Mouse (Mus musculus): ENCODE results near the gene Ublcp1. TPM values are rescaled to one million over a fixed set of nuclear protein-coding genes. Genes with fewer than 3 reads are reported as not detected.

Gene Ublcp1
- polyA plus RNA-seq (2014; fragmentation: Illumina TruSeq; extraction: RNeasy Lipid Tissue Mini Kit (QIAGEN cat#74804); ENCODE audit: low read depth, low replicate concordance), result 124 TPM

GRCm38 (mm10) chr11:44470432-44471336 is at the start of gene Ublcp1:
Gene Ublcp1 (minus strand): TSS chr11:44470498.

GRCm38 (mm10) chr11:44518281-44519095 is 48.2 kb upstream of the Ublcp1 start, which contains the start of gene Rnf145:
Gene Rnf145 (plus strand): TSS chr11:44518964.

Other genes with a start within 250 kb of the Ublcp1 start
- not detected for gene Il12b, start 70.4 kb downstream of the Ublcp1 start, polyA plus RNA-seq (2014; fragmentation: Illumina TruSeq; extraction: RNeasy Lipid Tissue Mini Kit (QIAGEN cat#74804); ENCODE audit: low read depth, low replicate concordance)
- gene Rnf145, start 48.5 kb upstream of the Ublcp1 start, polyA plus RNA-seq (2014; fragmentation: Illumina TruSeq; extraction: RNeasy Lipid Tissue Mini Kit (QIAGEN cat#74804); ENCODE audit: low read depth, low replicate concordance), result 37.6 TPM
- gene Ebf1, start 146.8 kb upstream of the Ublcp1 start, polyA plus RNA-seq (2014; fragmentation: Illumina TruSeq; extraction: RNeasy Lipid Tissue Mini Kit (QIAGEN cat#74804); ENCODE audit: low read depth, low replicate concordance), result 7.5 TPM

Data from kidney, adult 10 weeks (tissue).